Mouse (Mus musculus) midbrain, postnatal 0 days (tissue): ENCODE measurements around the gene Zdhhc13. TPM values are rescaled to one million over a fixed set of nuclear protein-coding genes. Genes with fewer than 3 reads are reported as not detected.

Experiments used
- ATAC-seq: fragments of 200-750 bp; cut with Nextera tagmentation; 2 replicates; pipeline ENCODE4 v1.8.0; 2017; ENCODE audit warnings: moderate number of reproducible peaks, mild to moderate bottlenecking, moderate TSS enrichment, moderate library complexity; ENCODE audit not compliant: low FRiP score
- DNase-seq: peaks from one replicate; pipeline ENCODE4 v3.0.0-alpha.2; 2015; ENCODE audit warnings: low spot score
- H3K27ac ChIP-seq: fragments of 300-500 bp; sonication (generic); 2 replicates; pipeline ENCODE4 v1.5.1; 2014; ENCODE audit warnings: low read depth, mild to moderate bottlenecking, low read length, mixed read lengths
- H3K27me3 ChIP-seq: fragments of 300-500 bp; sonication (generic); 2 replicates; pipeline ENCODE4 v1.6.1; 2014; ENCODE audit warnings: low read length, control low read depth, mixed read lengths; ENCODE audit not compliant: insufficient read depth
- H3K36me3 ChIP-seq: fragments of 300-500 bp; sonication (generic); 2 replicates; pipeline ENCODE4 v1.6.1; 2014; ENCODE audit warnings: low read length, control low read depth, mixed read lengths; ENCODE audit not compliant: insufficient read depth
- H3K4me1 ChIP-seq: fragments of 300-500 bp; sonication (generic); 2 replicates; pipeline ENCODE4 v1.6.1; 2014; ENCODE audit warnings: mild to moderate bottlenecking, control low read depth, antibody characterized with exemption, low read length, mixed read lengths; ENCODE audit not compliant: insufficient read depth
- H3K4me2 ChIP-seq: fragments of 300-500 bp; sonication (generic); 2 replicates; pipeline ENCODE4 v1.6.1; 2014; ENCODE audit warnings: low read depth, mild to moderate bottlenecking, low read length, mixed read lengths; ENCODE audit not compliant: poor library complexity, severe bottlenecking
- H3K4me3 ChIP-seq: fragments of 300-500 bp; sonication (generic); 2 replicates; pipeline ENCODE4 v1.5.1; 2014; ENCODE audit warnings: low read depth, mild to moderate bottlenecking, low read length, moderate library complexity
- H3K9ac ChIP-seq: fragments of 300-500 bp; sonication (generic); replicated peaks from 2 replicates; pipeline ENCODE4 v1.6.1; 2014; ENCODE audit warnings: mild to moderate bottlenecking, low read length, moderate library complexity, mixed read lengths; ENCODE audit not compliant: poor library complexity, severe bottlenecking
- H3K9me3 ChIP-seq: fragments of 300-500 bp; sonication (generic); 2 replicates; pipeline ENCODE4 v1.6.1; 2016; ENCODE audit warnings: low read length, control low read depth
- CTCF ChIP-seq: IDR thresholded peaks from 2 replicates; pipeline ENCODE4 v1.5.1; 2016; ENCODE audit warnings: antibody characterized with exemption, mild to moderate bottlenecking
- WGBS: fragments of 180-500 bp; shearing (Covaris S2); extraction: QIAGEN DNeasy Blood & Tissue Kit; methylation state at CpG from one replicate; pipeline ENCODE4 v1.1.7; 2014; 5-methylcytosine and 5-hydroxymethylcytosine counted together
- polyA plus RNA-seq: library from polyadenylated mRNA; unstranded; fragments of >200 nt; fragmentation: Nextera tagmentation; extraction: Ambion mirVana; gene quantifications from 2 replicates; pipeline ENCODE4 v1.2.1, GENCODE M21; 2015
- total RNA-seq: library from RNA; depleted of rRNA; stranded (reverse); fragments of >200 nt; gene quantifications from 2 replicates; pipeline ENCODE4 v1.2.3, GENCODE M21; 2014; rRNA removed

Zdhhc13 gene
- total and polyA plus RNA-seq, 2 experiments from 2014 or later: 21.2 to 43.0 TPM

DNA sequence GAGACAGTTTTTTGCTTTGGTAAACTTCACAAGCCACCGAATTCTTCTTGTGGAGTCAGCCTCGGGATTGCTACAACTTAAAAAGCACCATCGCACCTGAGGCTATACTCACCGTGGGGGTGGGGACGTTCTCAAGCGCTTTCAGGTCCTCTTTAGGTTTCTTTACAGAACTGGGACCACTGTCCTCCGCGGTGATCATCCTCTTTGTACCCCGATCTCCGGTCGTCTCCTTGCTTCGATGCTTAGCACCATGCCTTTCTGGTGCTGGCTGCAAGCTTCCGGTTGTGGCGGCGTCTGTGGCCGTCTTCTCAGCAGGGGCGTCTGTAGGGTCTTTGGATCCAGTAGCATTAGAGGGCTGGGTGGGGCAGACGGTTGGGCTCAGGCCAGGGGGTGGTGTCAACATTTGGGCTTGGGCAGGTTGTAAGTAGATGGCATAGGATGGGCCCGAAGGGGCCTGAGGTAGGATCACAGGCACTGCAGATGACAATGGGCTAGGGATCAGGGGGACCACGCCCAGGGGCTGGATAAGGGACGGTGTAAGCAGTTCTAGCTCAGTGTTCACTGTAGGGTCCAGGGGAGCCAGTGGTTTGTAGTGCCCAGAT, 81.9 kb downstream of the Zdhhc13 start:
- no peak for TF ChIP-seq CTCF
- no peaks in the 10 kb centered on the region for H3K9me3 ChIP-seq
- WGBS: 94% methylated on average over 21 of the region's 21 CpGs
- H3K4me3 ChIP-seq: no peak overlapping the region
- no peaks in the 10 kb centered on the region for H3K4me1 ChIP-seq
- no peak for ATAC-seq
- H3K9ac ChIP-seq: no peak overlapping the region
- DNase-seq: no peak
- H3K36me3 ChIP-seq: no peaks in the 10 kb centered on the region
- H3K4me2 ChIP-seq: no peak overlapping the region
- H3K27ac ChIP-seq: no peak overlapping the region
- H3K27me3 ChIP-seq: no peaks in the 10 kb centered on the region

DNA sequence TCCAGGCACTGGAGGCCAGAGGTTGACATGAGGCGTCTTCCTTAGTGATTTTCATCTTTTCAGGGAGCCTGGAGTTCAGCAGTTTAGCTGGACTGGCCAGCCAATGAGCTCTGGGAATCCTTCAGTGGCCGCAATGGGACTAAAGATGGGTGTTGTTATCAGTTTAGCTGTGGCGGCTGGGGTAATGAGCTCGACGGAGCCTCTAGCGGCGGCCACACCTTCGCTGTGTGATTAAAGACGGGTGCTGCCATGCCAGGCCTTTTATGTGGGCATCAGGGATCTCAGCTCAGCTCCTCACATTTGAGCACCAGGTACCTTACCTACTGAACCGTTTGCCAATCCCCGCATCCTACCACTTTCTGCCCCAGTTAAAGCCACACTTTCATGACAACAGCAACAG, 82.5 kb downstream of the Zdhhc13 start:
- H3K4me2 ChIP-seq: no peak overlapping the region
- H3K4me3 ChIP-seq: no peak overlapping the region
- no peaks in the 10 kb centered on the region for H3K27me3 ChIP-seq
- H3K9me3 ChIP-seq: no peaks in the 10 kb centered on the region
- H3K27ac ChIP-seq: no peak overlapping the region
- H3K36me3 ChIP-seq: no peaks in the 10 kb centered on the region
- H3K4me1 ChIP-seq: no peaks in the 10 kb centered on the region
- no peak for TF ChIP-seq CTCF
- ATAC-seq: no peak
- 93% methylated on average over 11 of the region's 11 CpGs for WGBS
- H3K9ac ChIP-seq: no peak overlapping the region
- no peak for DNase-seq

DNA sequence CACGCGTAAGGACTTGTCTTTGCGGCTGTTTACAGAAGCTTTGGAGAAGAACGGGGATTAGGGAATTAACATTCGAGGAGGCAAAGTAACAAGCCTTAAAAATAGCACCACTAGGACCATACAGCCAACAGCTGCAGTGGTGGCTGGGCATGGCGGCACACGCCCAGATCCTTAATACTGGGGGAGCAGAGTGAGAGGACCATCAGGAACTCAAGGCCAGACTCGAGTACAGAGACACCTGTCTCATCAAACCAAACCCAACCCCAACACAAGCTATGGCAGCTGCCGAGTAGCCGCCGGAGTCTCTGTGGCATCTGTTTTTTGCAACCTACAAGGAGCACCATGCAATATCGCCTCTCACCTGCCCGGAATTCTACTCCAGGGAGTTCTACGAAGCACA, 86.3 kb downstream of the Zdhhc13 start:
- Histone ChIP-seq H3K4me3 (no peak overlapping the region), H3K4me2 (no peak overlapping the region), H3K4me1 (no peaks in the 10 kb centered on the region), H3K27me3 (no peaks in the 10 kb centered on the region), H3K27ac (no peak overlapping the region), H3K9ac (no peak overlapping the region), H3K9me3 (no peaks in the 10 kb centered on the region), H3K36me3 (no peaks in the 10 kb centered on the region)
- ATAC-seq (no peak), DNase-seq (no peak)
- TF ChIP-seq CTCF: no peak
- WGBS: 92% methylated on average over 14 of the region's 14 CpGs

DNA sequence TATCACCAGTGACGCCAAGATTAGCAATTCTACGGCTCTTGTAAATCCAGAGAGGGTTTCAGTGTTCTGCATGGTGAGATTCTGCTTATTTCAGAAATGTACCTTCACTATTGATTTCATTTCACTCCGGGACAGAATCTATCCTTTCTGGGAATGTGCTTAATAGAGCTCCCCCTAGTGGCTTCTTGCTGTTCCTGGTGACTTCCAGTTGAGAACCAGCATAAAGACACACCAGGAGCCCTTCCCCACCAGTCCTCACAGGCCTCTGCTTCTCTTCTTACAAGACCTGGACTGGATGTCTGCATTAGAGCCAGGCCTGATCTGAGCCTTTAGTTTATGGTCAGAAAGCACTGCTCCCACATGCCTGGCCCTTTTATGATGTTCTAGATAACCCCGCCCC, 87.7 kb downstream of the Zdhhc13 start:
- Histone ChIP-seq H3K4me3 (no peak overlapping the region), H3K27me3 (no peaks in the 10 kb centered on the region), H3K4me1 (0 out of 2 replicates have a peak, but pooled peaks cover 2% of the 10 kb centered on the region), H3K9ac (no peak overlapping the region), H3K9me3 (no peaks in the 10 kb centered on the region), H3K27ac (no peak overlapping the region), H3K4me2 (no peak overlapping the region), H3K36me3 (no peaks in the 10 kb centered on the region)
- peak; percentile 86 for TF ChIP-seq CTCF
- ATAC-seq (no peak), DNase-seq (peak; percentile 80)
- 71% methylated on average over 4 of the region's 4 CpGs for WGBS

Other genes starting within 250 kb of the Zdhhc13 start
- not detected in 2 replicates for gene Mrgprb2, start 230.9 kb upstream of the Zdhhc13 start, total RNA-seq
- not detected in 2 replicates for gene Mrgprb2, start 230.9 kb upstream of the Zdhhc13 start, polyA plus RNA-seq
- gene Mrgprb3, start 145.2 kb upstream of the Zdhhc13 start, total RNA-seq: not detected in 2 replicates
- not detected in 2 replicates for gene Mrgprb3, start 145.2 kb upstream of the Zdhhc13 start, polyA plus RNA-seq
- gene Csrp3, start 59.0 kb downstream of the Zdhhc13 start, total RNA-seq: 0.42 TPM in 1 of 2 replicates, not detected in the other
- gene Csrp3, start 59.0 kb downstream of the Zdhhc13 start, polyA plus RNA-seq: 0.20 and 0.23 TPM in 2 replicates
- gene E2f8, start 92.6 kb downstream of the Zdhhc13 start, total RNA-seq: 1.0 and 1.8 TPM in 2 replicates
- gene E2f8, start 92.6 kb downstream of the Zdhhc13 start, polyA plus RNA-seq: 0.53 and 0.70 TPM in 2 replicates
- 53.8 and 67.5 TPM in 2 replicates for gene Nav2, start 119.7 kb downstream of the Zdhhc13 start, total RNA-seq
- 12.4 and 18.3 TPM in 2 replicates for gene Nav2, start 119.7 kb downstream of the Zdhhc13 start, polyA plus RNA-seq